Mouse (Mus musculus): Measurements from ENCODE around the gene Kcnq1. TPM values are rescaled to one million over a fixed set of nuclear protein-coding genes. Genes with fewer than 3 reads are reported as not detected.
A peak's percentile ranks its signal among the peaks of the same experiment; 100 is the strongest.

Kcnq1 gene
- total RNA-seq, 2 experiments from 2014 or later, result 51.7 to 55.3 TPM

GRCm38 (mm10) chr7:143285440-143285839 lies 179.3 kb downstream of the Kcnq1 start:
- DNase-seq, result no peak

GRCm38 (mm10) chr7:143286532-143287290 lies 180.5 kb downstream of the Kcnq1 start:
- DNase-seq, result no peak

- no peak for DNase-seq
These were observed 182.0 kb downstream of the Kcnq1 start for GRCm38 (mm10) chr7:143288135-143288534.

GRCm38 (mm10) chr7:143289082-143289849 lies 183.1 kb downstream of the Kcnq1 start:
- no peak for DNase-seq

- DNase-seq, result no peak
These were observed 188.7 kb downstream of the Kcnq1 start for GRCm38 (mm10) chr7:143294690-143295355.

- DNase-seq, result peak; percentile 50
These were observed 189.3 kb downstream of the Kcnq1 start for GRCm38 (mm10) chr7:143295356-143296000.

GRCm38 (mm10) chr7:143296001-143296379 lies 189.8 kb downstream of the Kcnq1 start:
- no peak for DNase-seq

DNA sequence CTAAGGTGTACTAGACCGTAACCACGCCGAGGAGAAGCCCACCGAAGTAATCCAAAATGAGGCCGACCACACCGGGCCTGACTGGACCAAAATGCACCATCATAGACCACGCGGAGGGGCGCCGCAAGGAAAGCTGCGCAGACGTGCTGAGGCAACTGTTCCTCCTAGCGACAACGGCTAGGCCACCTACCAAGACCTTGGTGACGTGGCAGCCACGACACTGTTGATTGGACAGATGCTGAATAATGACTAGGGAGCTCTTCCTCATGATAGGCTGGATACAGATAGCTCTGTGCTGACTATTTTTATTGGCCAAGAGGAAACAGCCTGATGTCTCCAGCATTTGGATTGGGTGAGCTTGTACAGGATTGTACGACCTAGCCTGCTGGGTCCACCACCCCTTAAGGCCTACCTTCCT lies 190.2 kb downstream of the Kcnq1 start:
- peak; percentile 90 for DNase-seq

DNA sequence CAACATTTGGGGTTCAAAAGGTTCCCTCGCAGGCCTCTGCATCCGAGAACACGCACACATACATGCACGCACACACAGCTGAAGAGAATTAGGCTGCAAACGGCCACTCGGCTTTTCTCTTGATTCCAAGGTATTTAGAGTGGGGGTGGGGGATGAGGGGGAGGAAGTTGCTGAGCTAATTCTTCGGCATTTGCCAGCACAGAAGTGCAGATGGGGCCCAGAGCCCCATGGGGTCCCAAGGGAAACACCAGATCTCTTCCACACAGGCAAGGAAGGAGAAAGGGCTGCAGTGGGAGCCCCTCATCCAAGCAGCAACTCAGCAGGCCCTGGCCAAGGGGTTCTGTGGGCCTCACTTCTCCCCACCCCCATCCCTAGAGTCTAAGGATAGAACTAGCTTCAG lies 193.9 kb downstream of the Kcnq1 start:
- no peak for DNase-seq

- DNase-seq, result no peak
These were observed 194.5 kb downstream of the Kcnq1 start for GRCm38 (mm10) chr7:143300681-143301080.

DNA sequence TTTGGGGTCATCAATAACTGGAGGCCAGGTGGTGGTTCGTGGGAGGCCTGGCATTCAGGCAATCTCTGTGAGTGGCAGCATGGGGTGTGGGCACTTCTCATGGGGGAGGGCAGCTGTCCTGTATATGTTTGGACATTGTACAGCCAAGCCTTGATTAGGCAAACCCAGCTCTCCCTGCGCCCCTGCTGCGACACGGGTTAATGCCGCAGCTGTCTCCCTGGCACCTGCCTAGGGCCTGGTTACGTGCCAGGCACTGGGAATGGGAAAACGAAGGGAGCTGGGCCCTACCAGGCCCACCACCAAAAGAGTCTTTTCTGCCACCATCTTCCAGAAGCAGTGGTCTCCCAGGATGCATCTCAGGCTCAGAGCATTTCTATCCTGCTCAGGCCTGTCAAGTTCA lies 196.0 kb downstream of the Kcnq1 start:
- DNase-seq, result no peak

GRCm38 (mm10) chr7:143302593-143303238 lies 196.6 kb downstream of the Kcnq1 start:
- DNase-seq, result no peak

DNA sequence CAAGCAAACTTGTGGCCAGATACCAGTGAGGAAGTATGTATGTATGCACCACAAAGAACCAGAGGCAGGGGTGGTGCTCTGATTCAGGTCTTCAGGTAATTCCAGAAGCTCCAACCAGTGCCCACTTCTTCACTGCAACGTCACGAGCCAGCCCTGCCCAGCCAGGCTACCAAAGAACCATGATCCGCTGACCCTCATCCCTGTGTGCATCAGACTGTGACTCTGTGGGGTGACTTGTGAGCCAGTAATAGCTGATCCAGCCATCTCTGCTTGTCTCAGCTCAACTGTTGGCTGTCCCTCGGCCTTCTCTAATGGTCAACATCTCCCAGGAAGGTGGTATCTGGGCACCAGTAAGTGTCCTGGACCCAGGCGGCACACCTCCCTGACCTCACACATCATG lies 197.4 kb downstream of the Kcnq1 start:
- no peak for DNase-seq

- DNase-seq, result no peak
These were observed 199.6 kb downstream of the Kcnq1 start for GRCm38 (mm10) chr7:143305808-143306207.

GRCm38 (mm10) chr7:143308001-143308400 lies 201.8 kb downstream of the Kcnq1 start:
- no peak for DNase-seq

GRCm38 (mm10) chr7:143310311-143310710 lies 204.1 kb downstream of the Kcnq1 start:
- DNase-seq, result peak; percentile 63

DNA sequence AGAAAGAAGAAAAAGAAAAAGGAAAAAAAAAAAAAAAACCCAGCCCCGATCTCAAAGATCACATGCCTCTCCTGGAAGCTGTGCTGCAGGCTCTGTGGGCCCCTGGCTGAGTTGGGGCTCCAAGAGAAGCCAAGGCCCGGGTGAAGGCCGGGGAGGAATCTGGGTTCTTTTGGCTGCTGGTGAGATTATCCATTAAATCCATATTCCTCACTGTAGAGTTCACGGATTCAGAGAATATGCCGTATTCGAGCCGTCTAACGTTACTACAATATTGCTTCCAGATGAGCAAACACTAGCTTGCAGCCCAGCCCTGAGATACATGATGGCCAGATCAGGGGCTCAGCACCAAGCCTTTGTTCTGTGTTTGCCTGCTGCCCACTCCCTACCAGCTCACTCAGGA lies 204.7 kb downstream of the Kcnq1 start:
- no peak for DNase-seq

DNA sequence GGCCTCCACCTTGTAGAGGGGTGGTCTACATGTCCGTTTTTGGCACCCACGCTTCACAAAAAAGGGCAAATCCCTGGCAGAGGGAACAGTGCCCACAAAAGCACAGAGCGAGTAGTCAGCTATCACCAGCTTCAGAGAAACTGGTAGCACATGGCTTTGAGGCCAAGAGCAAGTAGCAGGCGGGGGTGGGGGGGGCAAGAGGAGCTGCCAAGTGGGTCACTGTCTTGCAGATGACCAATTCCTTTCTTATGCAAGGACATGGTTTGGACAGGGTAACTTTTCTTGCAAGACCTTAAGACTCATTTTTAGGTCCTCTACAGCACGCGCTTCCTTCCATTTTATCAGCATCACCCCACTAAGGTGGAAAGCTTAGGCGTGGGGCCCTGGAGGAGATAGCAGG lies 205.3 kb downstream of the Kcnq1 start:
- DNase-seq, result no peak

- DNase-seq, result peak; percentile 82
These were observed 207.6 kb downstream of the Kcnq1 start for GRCm38 (mm10) chr7:143313572-143314319.

- DNase-seq, result no peak
These were observed 212.3 kb downstream of the Kcnq1 start for GRCm38 (mm10) chr7:143318512-143318911.

DNA sequence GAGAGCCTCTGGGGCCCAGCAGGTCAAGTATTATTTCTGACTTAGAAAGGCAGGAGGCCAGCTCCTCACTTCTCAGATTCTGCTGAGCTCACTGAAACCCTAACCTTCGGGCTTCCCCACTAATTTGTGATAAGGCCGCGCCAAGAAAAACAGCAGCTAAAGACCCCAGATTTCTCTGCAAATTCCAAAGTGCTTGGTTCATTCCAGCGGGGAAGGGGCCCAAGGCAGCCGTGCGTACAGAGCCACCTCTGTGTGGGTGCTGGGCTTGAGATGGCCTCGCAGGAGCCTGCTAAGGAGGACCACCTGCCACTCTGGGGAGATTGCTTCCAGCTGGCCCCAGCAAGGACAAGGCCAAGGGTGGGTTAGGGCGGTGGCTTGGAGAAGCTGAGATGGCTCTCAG lies 214.2 kb downstream of the Kcnq1 start:
- peak; percentile 51 for DNase-seq

DNA sequence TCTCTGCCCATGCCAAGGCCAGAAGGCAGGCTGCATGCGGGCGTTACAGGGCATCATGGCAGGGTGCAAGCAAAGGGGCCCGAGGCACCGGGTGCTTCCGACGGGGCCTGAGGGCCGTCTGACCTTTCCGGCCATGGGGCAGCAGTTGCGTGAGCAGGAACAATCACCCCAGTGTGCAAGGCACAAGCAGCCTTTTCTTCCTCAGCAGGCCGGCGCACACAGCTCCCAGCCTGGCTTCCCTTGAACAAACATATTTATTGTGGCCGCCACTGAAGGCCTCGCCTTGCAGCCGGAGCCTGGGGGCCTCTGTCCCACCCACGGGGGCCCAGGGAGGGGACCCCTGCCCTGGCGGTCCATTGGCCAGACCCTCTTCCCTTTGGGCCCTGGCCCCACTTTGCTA lies 218.9 kb downstream of the Kcnq1 start:
- no peak for DNase-seq
